Mouse (Mus musculus): ENCODE measurements around the gene Gbp2. TPM values are rescaled to one million over a fixed set of nuclear protein-coding genes. Genes with fewer than 3 reads are reported as not detected.

Gbp2 gene
- total and polyA plus RNA-seq, 2 experiments from 2014 or later: 3.0 to 6.6 TPM

DNA sequence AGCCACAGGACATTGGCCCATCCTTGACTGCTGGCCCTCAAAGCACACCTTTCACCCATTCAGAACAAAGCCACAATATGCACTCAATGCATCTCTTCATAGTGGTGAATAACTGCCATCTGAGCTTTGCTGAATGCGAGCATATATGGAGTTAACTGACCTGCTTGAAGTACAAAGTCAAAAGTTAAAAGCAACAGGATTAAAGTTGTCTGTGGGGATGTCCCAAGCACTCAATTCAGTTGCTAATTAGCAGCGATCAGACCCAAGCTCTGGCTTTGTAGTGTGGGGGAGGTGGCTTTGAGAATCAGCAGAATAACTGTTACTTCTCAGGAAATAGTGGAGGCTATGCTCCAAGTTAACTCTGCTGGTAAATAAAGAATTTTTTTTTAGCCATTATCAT lies 29.8 kb downstream of the Gbp2 start:
- Histone ChIP-seq H3K9ac (replicated peaks; ENCODE audit: low read depth, low read length) (no peak overlapping the region), H3K4me2 (ENCODE audit: low read depth, low read length) (no peak overlapping the region), H3K9me3 (replicated peaks; ENCODE audit: control insufficient read depth, low read length) (no peaks in the 10 kb centered on the region), H3K27ac (ENCODE audit: low read depth) (no peak overlapping the region), H3K4me1 (ENCODE audit: control insufficient read depth, insufficient read depth) (no peaks in the 10 kb centered on the region), H3K4me3 (ENCODE audit: low read depth, low read length) (no peak overlapping the region), H3K36me3 (replicated peaks; ENCODE audit: control insufficient read depth, insufficient read depth, low read length) (no peaks in the 10 kb centered on the region), H3K27me3 (ENCODE audit: control insufficient read depth, insufficient read depth, low read length) (no peaks in the 10 kb centered on the region)
- TF ChIP-seq EP300 (IDR thresholded peaks at IDR 0.05; ENCODE audit: low read depth) (no peak), CTCF (IDR thresholded peaks at IDR 0.05; ENCODE audit: low read depth) (no peak)
- DNase-seq (ENCODE audit: low spot score): no peak
- ATAC-seq (ENCODE audit: insufficient read depth, low read depth): no peak
- 30% methylated on average over 2 of the region's 2 CpGs for WGBS

- Histone ChIP-seq H3K9ac (replicated peaks; ENCODE audit: low read depth, low read length) (no peak overlapping the region), H3K9me3 (replicated peaks; ENCODE audit: control insufficient read depth, low read length) (peaks cover 4% of the 10 kb centered on the region; the same call in 1 of the 2 replicates), H3K27ac (ENCODE audit: low read depth) (no peak overlapping the region), H3K4me1 (ENCODE audit: control insufficient read depth, insufficient read depth) (no peaks in the 10 kb centered on the region), H3K27me3 (ENCODE audit: control insufficient read depth, insufficient read depth, low read length) (no peaks in the 10 kb centered on the region), H3K36me3 (replicated peaks; ENCODE audit: control insufficient read depth, insufficient read depth, low read length) (no peaks in the 10 kb centered on the region), H3K4me3 (ENCODE audit: low read depth, low read length) (no peak overlapping the region), H3K4me2 (ENCODE audit: low read depth, low read length) (no peak overlapping the region)
- DNase-seq (ENCODE audit: low spot score): no peak
- TF ChIP-seq EP300 (IDR thresholded peaks at IDR 0.05; ENCODE audit: low read depth): no peak
- TF ChIP-seq CTCF (IDR thresholded peaks at IDR 0.05; ENCODE audit: low read depth): no peak
- ATAC-seq (ENCODE audit: insufficient read depth, low read depth): no peak
- WGBS: 84% methylated on average over 8 of the region's 8 CpGs
These were observed 44.3 kb downstream of the Gbp2 start for GRCm38 (mm10) chr3:142664723-142665122.

GRCm38 (mm10) chr3:142674607-142675006 lies 54.2 kb downstream of the Gbp2 start:
- WGBS: 69% methylated on average over 1 of the region's 1 CpGs
- DNase-seq (ENCODE audit: low spot score): no peak
- Histone ChIP-seq H3K4me1 (ENCODE audit: control insufficient read depth, insufficient read depth) (no peaks in the 10 kb centered on the region), H3K4me2 (ENCODE audit: low read depth, low read length) (no peak overlapping the region), H3K36me3 (replicated peaks; ENCODE audit: control insufficient read depth, insufficient read depth, low read length) (no peaks in the 10 kb centered on the region), H3K27me3 (ENCODE audit: control insufficient read depth, insufficient read depth, low read length) (no peaks in the 10 kb centered on the region), H3K9me3 (replicated peaks; ENCODE audit: control insufficient read depth, low read length) (no peaks in the 10 kb centered on the region), H3K4me3 (ENCODE audit: low read depth, low read length) (no peak overlapping the region), H3K9ac (replicated peaks; ENCODE audit: low read depth, low read length) (no peak overlapping the region), H3K27ac (ENCODE audit: low read depth) (no peak overlapping the region)
- TF ChIP-seq EP300 (IDR thresholded peaks at IDR 0.05; ENCODE audit: low read depth) (no peak), CTCF (IDR thresholded peaks at IDR 0.05; ENCODE audit: low read depth) (peak; percentile 41)
- ATAC-seq (ENCODE audit: insufficient read depth, low read depth): no peak

Small RNAs within 50 kb of the gene (microRNA-seq; reads per million reads assigned to microRNA genes)
- gene Mir6381: not detected

Other genes starting within 250 kb of the Gbp2 start
- gene Pdlim5, start 224.9 kb upstream of the Gbp2 start, total RNA-seq (2014; rRNA removed; ENCODE audit: low replicate concordance): 512 and 650 TPM in 2 replicates
- gene Pdlim5, start 224.9 kb upstream of the Gbp2 start, polyA plus RNA-seq (2015; fragmentation: Nextera tagmentation; extraction: Ambion mirVana): 336 and 367 TPM in 2 replicates
- gene Gbp5, start 126.6 kb upstream of the Gbp2 start, total RNA-seq (2014; rRNA removed; ENCODE audit: low replicate concordance): 1.6 and 4.4 TPM in 2 replicates
- gene Gbp5, start 126.6 kb upstream of the Gbp2 start, polyA plus RNA-seq (2015; fragmentation: Nextera tagmentation; extraction: Ambion mirVana): 0.33 and 0.44 TPM in 2 replicates
- 5.4 and 6.0 TPM in 2 replicates for gene Gbp7, start 90.3 kb upstream of the Gbp2 start, total RNA-seq (2014; rRNA removed; ENCODE audit: low replicate concordance)
- 5.3 and 5.4 TPM in 2 replicates for gene Gbp7, start 90.3 kb upstream of the Gbp2 start, polyA plus RNA-seq (2015; fragmentation: Nextera tagmentation; extraction: Ambion mirVana)
- 14.4 and 30.1 TPM in 2 replicates for gene Gbp3, start 60.6 kb upstream of the Gbp2 start, total RNA-seq (2014; rRNA removed; ENCODE audit: low replicate concordance)
- gene Gbp3, start 60.6 kb upstream of the Gbp2 start, polyA plus RNA-seq (2015; fragmentation: Nextera tagmentation; extraction: Ambion mirVana): 5.3 and 6.0 TPM in 2 replicates
- not detected in 2 replicates for gene Gbp2b, start 25.8 kb upstream of the Gbp2 start, total RNA-seq (2014; rRNA removed; ENCODE audit: low replicate concordance)
- gene Gbp2b, start 25.8 kb upstream of the Gbp2 start, polyA plus RNA-seq (2015; fragmentation: Nextera tagmentation; extraction: Ambion mirVana): not detected in 2 replicates
- 19.5 and 21.6 TPM in 2 replicates for gene Kyat3, start 80.4 kb downstream of the Gbp2 start, total RNA-seq (2014; rRNA removed; ENCODE audit: low replicate concordance)
- 11.2 and 12.8 TPM in 2 replicates for gene Kyat3, start 80.4 kb downstream of the Gbp2 start, polyA plus RNA-seq (2015; fragmentation: Nextera tagmentation; extraction: Ambion mirVana)
- gene Gtf2b, start 144.4 kb downstream of the Gbp2 start, total RNA-seq (2014; rRNA removed; ENCODE audit: low replicate concordance): 32.1 and 48.4 TPM in 2 replicates
- 58.2 and 63.7 TPM in 2 replicates for gene Gtf2b, start 144.4 kb downstream of the Gbp2 start, polyA plus RNA-seq (2015; fragmentation: Nextera tagmentation; extraction: Ambion mirVana)

Measured in heart, postnatal 0 days (tissue).